Mouse (Mus musculus): Measurements from ENCODE around the gene Ints7.

Gene Ints7

GRCm38 (mm10) chr1:191584483-191584882 is 9.0 kb downstream of the Ints7 start:
- DNase-seq (ENCODE audit: low read depth, low spot score), result no peak

- no peak for DNase-seq (ENCODE audit: low read depth, low spot score)
These were observed 10.3 kb downstream of the Ints7 start for GRCm38 (mm10) chr1:191585704-191586103.

GRCm38 (mm10) chr1:191587062-191587461 is 11.6 kb downstream of the Ints7 start:
- DNase-seq (ENCODE audit: low read depth, low spot score), result no peak

GRCm38 (mm10) chr1:191588749-191589148 is 13.3 kb downstream of the Ints7 start:
- no peak for DNase-seq (ENCODE audit: low read depth, low spot score)

GRCm38 (mm10) chr1:191592016-191592720 is 16.7 kb downstream of the Ints7 start:
- no peak for DNase-seq (ENCODE audit: low read depth, low spot score)

GRCm38 (mm10) chr1:191596076-191596475 is 20.6 kb downstream of the Ints7 start:
- no peak for DNase-seq (ENCODE audit: low read depth, low spot score)

- no peak for DNase-seq (ENCODE audit: low read depth, low spot score)
These were observed 23.8 kb downstream of the Ints7 start for GRCm38 (mm10) chr1:191599210-191599609.

GRCm38 (mm10) chr1:191604690-191605089 is 29.3 kb downstream of the Ints7 start:
- DNase-seq (ENCODE audit: low read depth, low spot score), result no peak

- DNase-seq (ENCODE audit: low read depth, low spot score), result no peak
These were observed 33.6 kb downstream of the Ints7 start for GRCm38 (mm10) chr1:191609051-191609450.

GRCm38 (mm10) chr1:191609578-191609977 is 34.1 kb downstream of the Ints7 start:
- DNase-seq (ENCODE audit: low read depth, low spot score), result no peak

- no peak for DNase-seq (ENCODE audit: low read depth, low spot score)
These were observed 34.9 kb downstream of the Ints7 start for GRCm38 (mm10) chr1:191610357-191610756.

GRCm38 (mm10) chr1:191611686-191612085 is 36.2 kb downstream of the Ints7 start:
- no peak for DNase-seq (ENCODE audit: low read depth, low spot score)

- no peak for DNase-seq (ENCODE audit: low read depth, low spot score)
These were observed 37.4 kb downstream of the Ints7 start for GRCm38 (mm10) chr1:191612877-191613276.

GRCm38 (mm10) chr1:191616245-191616644 is 40.8 kb downstream of the Ints7 start:
- DNase-seq (ENCODE audit: low read depth, low spot score), result no peak

GRCm38 (mm10) chr1:191617589-191617988 is 42.2 kb downstream of the Ints7 start:
- no peak for DNase-seq (ENCODE audit: low read depth, low spot score)

GRCm38 (mm10) chr1:191618067-191618766 is 42.8 kb downstream of the Ints7 start:
- no peak for DNase-seq (ENCODE audit: low read depth, low spot score)

- DNase-seq (ENCODE audit: low read depth, low spot score), result no peak
These were observed 45.7 kb downstream of the Ints7 start for GRCm38 (mm10) chr1:191621096-191621495.

- DNase-seq (ENCODE audit: low read depth, low spot score), result no peak
These were observed 47.4 kb downstream of the Ints7 start for GRCm38 (mm10) chr1:191622801-191623200.

- DNase-seq (ENCODE audit: low read depth, low spot score), result no peak
These were observed 49.1 kb downstream of the Ints7 start for GRCm38 (mm10) chr1:191624492-191624891.

GRCm38 (mm10) chr1:191625026-191625425 is 49.6 kb downstream of the Ints7 start:
- no peak for DNase-seq (ENCODE audit: low read depth, low spot score)

GRCm38 (mm10) chr1:191625620-191626019 is 50.2 kb downstream of the Ints7 start:
- DNase-seq (ENCODE audit: low read depth, low spot score), result no peak

GRCm38 (mm10) chr1:191628457-191629169 is 53.2 kb downstream of the Ints7 start:
- no peak for DNase-seq (ENCODE audit: low read depth, low spot score)

Measured in embryo, embryonic 11.5 days (tissue).